Mouse (Mus musculus) spleen, postnatal 10 days (tissue): ENCODE data around the gene Mcts1.
A peak's percentile ranks its signal among the peaks of the same experiment; 100 is the strongest.

ENCODE experiments used
- DNase-seq, 2 experiments: peaks; one replicate each; pipeline ENCODE4 v3.0.0; 2021 to 2022; ENCODE audit warnings: low spot score in 2 of 2

Mcts1 gene

GRCm38 (mm10) chrX:38654681-38655080 is 54.3 kb downstream of the Mcts1 start:
- peak in 1 of 2 experiments; percentile 40 for DNase-seq

- DNase-seq: no peak
Measured at GRCm38 (mm10) chrX:38656206-38656883, 56.0 kb downstream of the Mcts1 start.
